In genomic region chr2:17514765-17515164, GRCm38 (mm10) we compare ENCODE assay signal across 13 mouse cellular contexts.
DNase-seq lines count a peak whose midpoint lies in the region; ATAC-seq lines count a peak whose summit lies in the region.
"Had no signal": no experiment of that assay in that cellular context is flagged by ENCODE, and none has a peak within 500 bp of the region (broad histone marks: within the 10 kb centered on the region; RNA-seq: fewer than 3 reads in every experiment).

No protein-coding gene starts in this region.

- DNase-seq in cerebellum, adult 9-10 months: peak; percentile 25
- DNase-seq in cerebellum, adult 8-10 months: no peak
- DNase-seq in lung, postnatal 14 days: no peak
- no peak for DNase-seq in heart, adult 11 months
- no peak for DNase-seq in urinary bladder, adult 18-20 months (ENCODE audit: low spot score in 2 of 2)
- DNase-seq: adrenal gland, postnatal 36 days; heart, postnatal 14 days; kidney, adult 18-20 months; right cerebral cortex, postnatal 14 days had no signal

- no peak overlapping the region for H3K9ac ChIP-seq in lung, embryonic 16.5 days (ENCODE audit: low read length)
- 0 out of 2 replicates have a peak overlapping the region, but pooled peaks have one; percentile 31 for H3K9ac ChIP-seq in hindbrain, embryonic 15.5 days
- no peak overlapping the region; the same call in 1 of the 2 replicates for H3K9ac ChIP-seq in neural tube, embryonic 14.5 days (replicated peaks; ENCODE audit: low read depth, low read length)
- H3K9ac ChIP-seq: embryonic facial prominence, embryonic 15.5 days had no signal

- H3K4me3 ChIP-seq in lung, embryonic 16.5 days (ENCODE audit: low read length): no peak overlapping the region
- 0 out of 2 replicates have a peak overlapping the region, but pooled peaks have one; percentile 4 for H3K4me3 ChIP-seq in hindbrain, embryonic 15.5 days
- H3K4me3 ChIP-seq in neural tube, embryonic 14.5 days (ENCODE audit: low read depth, low read length): no peak overlapping the region
- H3K4me3 ChIP-seq: embryonic facial prominence, embryonic 15.5 days had no signal

- H3K4me2 ChIP-seq in lung, embryonic 16.5 days (ENCODE audit: low read depth, low read length): no peak overlapping the region
- H3K4me2 ChIP-seq in hindbrain, embryonic 15.5 days: peak overlapping the region; percentile 45
- 0 out of 2 replicates have a peak overlapping the region, but pooled peaks have one; percentile 23 for H3K4me2 ChIP-seq in neural tube, embryonic 14.5 days (ENCODE audit: low read depth, low read length)
- H3K4me2 ChIP-seq: embryonic facial prominence, embryonic 15.5 days had no signal

- H3K27me3 ChIP-seq in lung, embryonic 16.5 days (ENCODE audit: control insufficient read depth, insufficient read depth, low read depth, low read length): no peaks in the 10 kb centered on the region
- no peaks in the 10 kb centered on the region for H3K27me3 ChIP-seq in hindbrain, embryonic 15.5 days
- H3K27me3 ChIP-seq in neural tube, embryonic 14.5 days (ENCODE audit: control insufficient read depth, insufficient read depth, low read length): no peaks in the 10 kb centered on the region
- H3K27me3 ChIP-seq: embryonic facial prominence, embryonic 15.5 days had no signal

- no peaks in the 10 kb centered on the region for H3K36me3 ChIP-seq in lung, embryonic 16.5 days (ENCODE audit: control insufficient read depth, insufficient read depth, low read length)
- H3K36me3 ChIP-seq in hindbrain, embryonic 15.5 days: no peaks in the 10 kb centered on the region
- no peaks in the 10 kb centered on the region for H3K36me3 ChIP-seq in neural tube, embryonic 14.5 days (ENCODE audit: control insufficient read depth, insufficient read depth, low read length)
- H3K36me3 ChIP-seq: embryonic facial prominence, embryonic 15.5 days had no signal

- peaks cover 5% of the 10 kb centered on the region; the same call in 1 of the 2 replicates for H3K4me1 ChIP-seq in lung, embryonic 16.5 days (replicated peaks; ENCODE audit: control insufficient read depth, insufficient read depth, low read length)
- peaks cover 12% of the 10 kb centered on the region for H3K4me1 ChIP-seq in hindbrain, embryonic 15.5 days (replicated peaks)
- H3K4me1 ChIP-seq in neural tube, embryonic 14.5 days (ENCODE audit: control insufficient read depth, insufficient read depth, low read length): peaks cover 8% of the 10 kb centered on the region

- H3K9me3 ChIP-seq in lung, embryonic 16.5 days (ENCODE audit: control insufficient read depth, low read length): no peaks in the 10 kb centered on the region
- no peaks in the 10 kb centered on the region for H3K9me3 ChIP-seq in hindbrain, embryonic 15.5 days
- H3K9me3 ChIP-seq in neural tube, embryonic 14.5 days (ENCODE audit: control insufficient read depth, low read length): no peaks in the 10 kb centered on the region
- H3K9me3 ChIP-seq: embryonic facial prominence, embryonic 15.5 days had no signal

- H3K27ac ChIP-seq in lung, embryonic 16.5 days (ENCODE audit: low read length): peak overlapping the region; percentile 73
- peak overlapping the region; percentile 34; the same call in 1 of the 2 replicates for H3K27ac ChIP-seq in hindbrain, embryonic 15.5 days (replicated peaks)
- peak overlapping the region; percentile 23; the same call in 1 of the 2 replicates for H3K27ac ChIP-seq in neural tube, embryonic 14.5 days (ENCODE audit: low read depth, low read length)
- H3K27ac ChIP-seq: embryonic facial prominence, embryonic 15.5 days had no signal

- ATAC-seq in lung, embryonic 16.5 days (ENCODE audit: low read depth): no peak
- peak; percentile 57 for ATAC-seq in hindbrain, embryonic 15.5 days (ENCODE audit: low FRiP score, low read depth)
- peak; percentile 68 for ATAC-seq in neural tube, embryonic 14.5 days (ENCODE audit: low read depth)

- WGBS in lung, embryonic 16.5 days: 50% methylated on average over 12 of the region's 12 CpGs
- 24% methylated on average over 12 of the region's 12 CpGs for WGBS in hindbrain, embryonic 15.5 days
- WGBS in neural tube, embryonic 14.5 days: 16% methylated on average over 12 of the region's 12 CpGs

Comparison
In these comparisons a context has a peak if more than half of its experiments do, and no peak if none do; other contexts are left out.
1. H3K27ac ChIP-seq: peak in every context shown above with its lines; median percentile 73 in lung, embryonic 16.5 days; 34 in hindbrain, embryonic 15.5 days; 23 in neural tube, embryonic 14.5 days.